Mouse (Mus musculus) limb, embryonic 14.5 days (tissue): ENCODE data around the gene Fsd2. TPM values are rescaled to one million over a fixed set of nuclear protein-coding genes. Genes with fewer than 3 reads are reported as not detected.

Source experiments
- ATAC-seq: fragments of 200-750 bp; cut with Nextera tagmentation; 2 replicates; pipeline ENCODE4 v1.8.0; 2017; ENCODE audit warnings: low read depth, moderate number of reproducible peaks, moderate TSS enrichment; ENCODE audit not compliant: low FRiP score
- DNase-seq: peaks from one replicate; pipeline ENCODE4 v3.0.0-alpha.2; 2015; ENCODE audit warnings: low spot score
- H3K27ac ChIP-seq: fragments of 300-500 bp; sonication (generic); replicated peaks from 2 replicates; pipeline ENCODE4 v1.5.1; 2014; ENCODE audit warnings: low read depth, mild to moderate bottlenecking, low read length, moderate library complexity, mixed read lengths
- H3K27me3 ChIP-seq: fragments of 300-500 bp; sonication (generic); 2 replicates; pipeline ENCODE4 v1.6.1; 2014; ENCODE audit warnings: low read length, mixed read lengths; ENCODE audit not compliant: control insufficient read depth, insufficient read depth
- H3K36me3 ChIP-seq: fragments of 300-500 bp; sonication (generic); 2 replicates; pipeline ENCODE4 v1.6.1; 2014; ENCODE audit warnings: mild to moderate bottlenecking, low read length, moderate library complexity, mixed read lengths; ENCODE audit not compliant: control insufficient read depth, insufficient read depth
- H3K4me1 ChIP-seq: fragments of 300-500 bp; sonication (generic); 2 replicates; pipeline ENCODE4 v1.6.1; 2014; ENCODE audit warnings: antibody characterized with exemption, low read length, mixed read lengths; ENCODE audit not compliant: control insufficient read depth, insufficient read depth
- H3K4me2 ChIP-seq: fragments of 300-500 bp; sonication (generic); replicated peaks from 2 replicates; pipeline ENCODE4 v1.6.1; 2014; ENCODE audit warnings: low read depth, mild to moderate bottlenecking, low read length, moderate library complexity; ENCODE audit not compliant: severe bottlenecking
- H3K4me3 ChIP-seq: fragments of 300-500 bp; sonication (generic); replicated peaks from 2 replicates; pipeline ENCODE4 v1.5.1; 2014; ENCODE audit warnings: low read length
- H3K9ac ChIP-seq: fragments of 300-500 bp; sonication (generic); 2 replicates; pipeline ENCODE4 v1.6.1; 2014; ENCODE audit warnings: mild to moderate bottlenecking, low read depth, low read length, moderate library complexity; ENCODE audit not compliant: severe bottlenecking
- H3K9me3 ChIP-seq: fragments of 300-500 bp; sonication (generic); 2 replicates; pipeline ENCODE4 v1.6.1; 2016; ENCODE audit warnings: low read length; ENCODE audit not compliant: control insufficient read depth
- POLR2A ChIP-seq: fragments of 200-500 bp; IDR thresholded peaks from 2 replicates; pipeline ENCODE4 v1.8.0; 2012; ENCODE audit warnings: inconsistent platforms, mild to moderate bottlenecking, moderate library complexity, borderline replicate concordance; ENCODE audit not compliant: insufficient read depth, insufficient read length; ENCODE audit errors: extremely low read depth
- WGBS: fragments of 180-500 bp; shearing (Covaris S2); extraction: QIAGEN DNeasy Blood & Tissue Kit; methylation state at CpG from one replicate; pipeline ENCODE4 v1.1.7; 2014; 5-methylcytosine and 5-hydroxymethylcytosine counted together
- polyA plus RNA-seq, 2 experiments: library from polyadenylated mRNA; depleted of rRNA in 1 of 2; stranded (reverse) in 1 of 2; unstranded in 1 of 2; fragments of >200 nt; fragmentation: Nextera tagmentation in 1 of 2; extraction: Ambion mirVana in 1 of 2; gene quantifications; 2 replicates each; pipeline versions ENCODE4 v1.2.1 to v1.2.3; 2012 to 2014

Gene Fsd2
- polyA plus RNA-seq, 2 experiments: 0.78 to 1.3 TPM

DNA sequence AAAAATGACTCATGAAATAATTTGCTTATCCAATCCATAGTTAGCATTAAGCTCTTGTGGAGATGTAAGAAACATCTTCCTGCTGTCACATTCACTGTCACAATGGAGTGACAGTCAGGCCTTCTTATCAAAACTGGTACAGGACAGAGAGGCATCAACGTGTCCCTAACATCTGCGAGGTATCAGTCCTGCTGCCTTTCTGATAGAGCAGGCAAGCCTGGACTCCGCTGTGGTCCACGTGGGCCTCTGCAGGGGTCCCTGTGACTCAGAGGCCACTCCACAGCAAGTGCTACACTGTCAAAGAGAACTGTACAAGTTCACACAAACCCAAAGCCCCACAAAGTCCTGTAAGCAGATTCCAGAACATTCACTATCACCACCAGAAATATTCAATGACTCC, 38.7 kb upstream of the Fsd2 start:
- Histone ChIP-seq H3K27ac (no peak overlapping the region), H3K9me3 (no peaks in the 10 kb centered on the region), H3K4me3 (no peak overlapping the region), H3K4me1 (no peaks in the 10 kb centered on the region), H3K9ac (no peak overlapping the region), H3K36me3 (no peaks in the 10 kb centered on the region), H3K4me2 (no peak overlapping the region), H3K27me3 (no peaks in the 10 kb centered on the region)
- WGBS: 75% methylated on average over 4 of the region's 4 CpGs
- no peak for TF ChIP-seq POLR2A
- no peak for DNase-seq
- ATAC-seq: no peak

GRCm38 (mm10) chr7:81604991-81605390, 38.2 kb upstream of the Fsd2 start:
- 76% methylated on average over 5 of the region's 5 CpGs for WGBS
- Histone ChIP-seq H3K4me3 (no peak overlapping the region), H3K4me1 (no peaks in the 10 kb centered on the region), H3K9me3 (no peaks in the 10 kb centered on the region), H3K9ac (no peak overlapping the region), H3K36me3 (no peaks in the 10 kb centered on the region), H3K27ac (no peak overlapping the region), H3K27me3 (no peaks in the 10 kb centered on the region), H3K4me2 (no peak overlapping the region)
- DNase-seq: no peak
- TF ChIP-seq POLR2A: no peak
- no peak for ATAC-seq

GRCm38 (mm10) chr7:81599379-81600280, 32.9 kb upstream of the Fsd2 start:
- peaks cover 22% of the 10 kb centered on the region for H3K36me3 ChIP-seq
- 63% methylated on average over 8 of the region's 8 CpGs for WGBS
- H3K9me3 ChIP-seq: no peaks in the 10 kb centered on the region
- DNase-seq (no peak), ATAC-seq (no peak)
- H3K27me3 ChIP-seq: no peaks in the 10 kb centered on the region
- no peaks in the 10 kb centered on the region for H3K4me1 ChIP-seq
- TF ChIP-seq POLR2A: no peak
- no peak overlapping the region for H3K27ac ChIP-seq
- H3K9ac ChIP-seq: no peak overlapping the region
- H3K4me2 ChIP-seq: no peak overlapping the region
- H3K4me3 ChIP-seq: no peak overlapping the region

- 100% methylated on average over 1 of the region's 1 CpGs for WGBS
- Histone ChIP-seq H3K4me1 (no peaks in the 10 kb centered on the region), H3K27me3 (no peaks in the 10 kb centered on the region), H3K9ac (no peak overlapping the region), H3K4me2 (no peak overlapping the region), H3K36me3 (peaks cover 36% of the 10 kb centered on the region), H3K9me3 (no peaks in the 10 kb centered on the region), H3K27ac (no peak overlapping the region), H3K4me3 (no peak overlapping the region)
- DNase-seq: no peak
- no peak for ATAC-seq
- TF ChIP-seq POLR2A: no peak
Measured at GRCm38 (mm10) chr7:81597660-81598059, 30.9 kb upstream of the Fsd2 start.

GRCm38 (mm10) chr7:81596086-81596485, 29.3 kb upstream of the Fsd2 start:
- WGBS: 91% methylated on average over 6 of the region's 6 CpGs
- H3K9me3 ChIP-seq: no peaks in the 10 kb centered on the region
- no peak overlapping the region for H3K4me3 ChIP-seq
- H3K27ac ChIP-seq: no peak overlapping the region
- H3K4me1 ChIP-seq: no peaks in the 10 kb centered on the region
- no peaks in the 10 kb centered on the region for H3K27me3 ChIP-seq
- H3K9ac ChIP-seq: no peak overlapping the region
- no peak for TF ChIP-seq POLR2A
- H3K36me3 ChIP-seq: peaks cover 51% of the 10 kb centered on the region
- DNase-seq (no peak), ATAC-seq (no peak)
- H3K4me2 ChIP-seq: no peak overlapping the region
